Mouse (Mus musculus) olfactory bulb, adult 2 months (tissue): ENCODE results near the gene Zfp811. TPM values are rescaled to one million over a fixed set of nuclear protein-coding genes. Genes with fewer than 3 reads are reported as not detected.
A peak's percentile ranks its signal among the peaks of the same experiment; 100 is the strongest.
"Not testable (repeated sequence)": the region's sequence is repeated elsewhere in the genome, so short reads cannot be mapped to it uniquely, and the experiment has no call there.

ENCODE experiments used
- H3K27ac ChIP-seq: fragments of 200-500 bp; 2 replicates; pipeline ENCODE4 v1.5.1; 2012; ENCODE audit warnings: low read depth, low read length; ENCODE audit not compliant: insufficient read depth
- H3K4me1 ChIP-seq: fragments of 200-500 bp; 2 replicates; pipeline ENCODE4 v1.6.1; 2012; ENCODE audit warnings: low read length; ENCODE audit not compliant: control insufficient read depth, insufficient read depth
- H3K4me3 ChIP-seq: fragments of 200-500 bp; 2 replicates; pipeline ENCODE4 v1.5.1; 2012; ENCODE audit warnings: mild to moderate bottlenecking, low read depth, low read length, moderate library complexity; ENCODE audit not compliant: insufficient read depth
- CTCF ChIP-seq: fragments of 200-500 bp; IDR thresholded peaks from 2 replicates; pipeline ENCODE4 v1.5.1; 2012; ENCODE audit warnings: low read depth, mild to moderate bottlenecking, low read length, moderate library complexity; ENCODE audit not compliant: insufficient read depth
- POLR2A ChIP-seq: fragments of 200-500 bp; IDR thresholded peaks from 2 replicates; pipeline ENCODE4 v1.6.1; 2012; ENCODE audit warnings: mild to moderate bottlenecking, low read depth, low read length, moderate library complexity; ENCODE audit not compliant: insufficient read depth
- WGBS: fragments of 180-500 bp; shearing (Covaris S2); methylation state at CpG from one replicate; pipeline ENCODE4 v1.1.7; 2018; 5-methylcytosine and 5-hydroxymethylcytosine counted together
- polyA plus RNA-seq: library from polyadenylated mRNA; stranded (reverse); fragments of >200 nt; gene quantifications from 2 replicates; pipeline ENCODE4 v1.2.4, GENCODE M21; 2012; ENCODE audit warnings: low replicate concordance; ENCODE audit not compliant: missing spikeins, insufficient read depth, insufficient read length

The Zfp811 gene
- polyA plus RNA-seq, result not detected in 2 replicates

DNA sequence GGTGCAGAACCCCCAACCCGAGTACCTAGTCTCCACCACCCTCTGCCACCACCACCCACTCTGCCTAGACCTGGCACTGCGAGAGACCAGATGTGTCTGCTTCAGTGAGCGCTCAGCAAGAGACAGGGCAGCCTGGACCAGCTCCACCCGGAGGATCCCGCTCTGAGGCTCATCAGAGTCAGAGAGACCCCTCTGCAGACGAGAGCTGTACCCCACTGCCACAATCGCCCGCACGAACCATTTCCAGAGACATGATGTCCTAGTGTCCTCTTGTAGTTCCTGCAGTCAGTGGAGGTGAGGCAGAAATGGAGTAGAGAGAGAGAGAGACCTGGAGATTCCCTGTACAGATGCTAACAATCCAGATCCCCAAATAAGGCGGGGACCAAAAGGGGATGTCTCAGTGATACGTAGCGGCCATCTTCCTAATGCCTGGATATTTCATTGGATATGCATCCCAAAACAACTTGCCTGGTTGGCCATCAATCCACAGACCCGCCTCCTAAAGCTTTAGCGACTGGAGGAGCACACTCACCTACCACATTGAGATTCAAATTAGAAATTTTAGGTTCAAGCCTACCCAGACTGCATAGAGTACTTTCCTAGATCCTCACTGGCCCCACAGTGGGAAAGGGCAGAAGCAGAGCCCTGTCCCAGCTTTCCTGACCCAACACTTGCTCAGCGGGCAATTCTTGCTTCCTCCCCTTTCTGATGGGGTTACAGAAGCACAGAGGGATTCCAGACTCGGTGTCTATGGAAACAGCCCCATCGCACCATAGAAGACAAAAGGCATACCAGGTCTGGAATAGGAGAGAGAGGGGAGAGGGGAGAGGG is at the start of gene Zfp811:
Gene Zfp811, minus strand, starts transcription at position 388 of the 831 bp plus-strand sequence.
- Histone ChIP-seq H3K4me3 (peak within 1 kb of the TSS; percentile 73), H3K4me1 (0 out of 2 replicates have a peak, but pooled peaks cover 2% of the 10 kb centered on the region), H3K27ac (peak within 1 kb of the TSS; percentile 49; the same call in 1 of the 2 replicates)
- TF ChIP-seq CTCF (no peak), POLR2A (0 out of 2 replicates have a peak, but pooled peaks have one; percentile 28)
- 2% methylated on average over 17 of the region's 17 CpGs for WGBS

DNA sequence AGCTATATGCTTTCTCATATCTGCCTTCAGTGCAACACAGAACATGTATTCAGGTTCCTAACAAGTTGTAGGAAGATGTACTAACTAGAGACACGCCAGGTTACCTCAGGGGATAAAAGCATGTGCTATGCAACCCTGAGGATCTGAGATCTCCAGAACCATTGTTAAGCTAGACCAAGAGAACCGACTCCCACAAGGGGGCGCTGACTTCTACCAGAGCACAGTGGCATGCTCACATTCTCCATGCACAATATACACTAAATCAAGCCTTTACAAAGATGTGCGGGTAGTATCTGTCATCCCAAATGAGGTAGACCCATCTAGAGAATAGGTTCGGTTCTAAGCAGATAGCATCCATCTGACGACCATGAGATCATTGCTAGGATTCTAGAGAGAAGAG is 47.0 kb upstream of the Zfp811 start:
- not testable (repeated sequence) for H3K4me1 ChIP-seq, H3K4me3 ChIP-seq, H3K27ac ChIP-seq
- 77% methylated on average over 4 of the region's 6 CpGs for WGBS

DNA sequence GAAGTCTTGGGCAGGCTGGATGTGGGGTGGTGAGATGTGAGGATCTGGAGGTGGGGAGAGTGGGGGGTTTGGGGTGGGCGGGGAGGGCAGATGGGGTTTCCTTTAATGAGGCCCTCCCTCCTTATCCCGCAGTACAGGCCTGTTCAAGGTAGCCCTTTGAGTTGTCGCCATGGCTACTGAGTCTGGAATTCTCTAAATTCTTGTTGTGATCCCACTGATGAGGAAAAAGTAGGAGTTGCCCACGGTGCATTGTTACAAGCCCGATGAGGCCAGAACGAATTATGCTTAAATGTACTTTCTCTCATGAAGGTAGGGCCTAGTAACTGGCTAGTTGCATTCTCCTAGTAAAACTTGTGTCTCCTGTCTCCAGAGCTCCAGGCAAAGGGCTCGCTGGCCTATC is 41.9 kb upstream of the Zfp811 start:
- TF ChIP-seq CTCF (no peak), POLR2A (no peak)
- Histone ChIP-seq H3K4me1 (no peaks in the 10 kb centered on the region), H3K4me3 (no peak overlapping the region), H3K27ac (no peak overlapping the region)
- WGBS, result 25% methylated on average over 7 of the region's 7 CpGs

DNA sequence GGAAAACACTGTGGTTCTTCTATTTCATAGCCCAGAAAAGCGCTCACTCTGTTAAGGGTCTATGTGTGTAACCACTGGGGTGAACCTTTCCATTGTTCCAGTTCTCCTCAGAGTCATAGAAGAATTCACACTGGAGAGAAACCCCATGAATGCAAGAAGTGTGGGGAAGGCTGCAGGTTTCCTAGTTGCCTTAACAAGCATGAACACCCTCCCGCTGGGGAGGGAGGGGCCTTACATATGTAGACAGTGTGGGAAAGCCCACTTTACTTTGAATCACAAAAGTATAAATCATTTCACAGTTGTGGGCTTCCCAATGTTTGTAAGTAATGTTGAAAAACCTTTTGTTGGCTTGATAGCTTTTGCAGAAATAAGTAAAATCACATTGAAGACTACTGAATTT is 31.7 kb upstream of the Zfp811 start:
- H3K4me1 ChIP-seq, result peaks cover 3% of the 10 kb centered on the region; the same call in 1 of the 2 replicates
- 46% methylated on average over 2 of the region's 2 CpGs for WGBS
- no peak overlapping the region for H3K27ac ChIP-seq
- no peak overlapping the region for H3K4me3 ChIP-seq
- no peak for TF ChIP-seq POLR2A
- TF ChIP-seq CTCF, result no peak

DNA sequence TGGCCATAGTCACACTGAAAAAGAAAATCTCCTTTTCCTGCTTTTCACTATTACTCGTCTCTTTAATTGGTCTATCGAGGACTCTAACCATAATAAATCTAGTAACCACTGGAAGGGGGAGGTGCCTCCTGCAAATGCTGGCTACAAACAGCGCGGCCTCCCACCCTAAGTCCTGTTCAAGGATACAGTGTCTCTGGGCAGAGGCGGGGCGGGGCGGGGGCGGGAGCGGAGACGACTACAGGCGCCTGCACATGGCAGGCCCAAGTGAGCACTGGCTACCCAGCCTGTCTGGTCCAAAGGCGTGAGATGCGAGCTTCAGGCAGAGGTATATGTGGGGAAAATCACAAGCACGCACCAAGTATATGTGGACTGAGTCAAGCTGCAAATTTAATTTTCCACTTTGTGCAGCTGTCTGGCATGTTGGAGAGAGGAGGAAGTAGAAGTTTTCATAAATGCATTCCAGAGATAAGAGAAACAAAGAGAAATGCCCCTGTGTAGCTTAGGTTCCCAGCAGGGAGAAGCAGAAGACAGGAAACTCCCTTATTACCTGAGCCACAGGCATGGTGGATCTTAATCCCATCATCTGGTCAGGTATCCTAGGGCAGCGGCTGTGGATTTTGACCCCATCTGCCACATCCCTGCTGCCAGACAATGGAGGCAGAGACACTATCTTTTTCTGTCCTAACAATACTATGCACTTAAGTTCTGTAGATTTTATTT is 29.5 kb upstream of the Zfp811 start:
- 40% methylated on average over 15 of the region's 15 CpGs for WGBS
- Histone ChIP-seq H3K4me1 (peaks cover 3% of the 10 kb centered on the region; the same call in 1 of the 2 replicates), H3K27ac (no peak overlapping the region), H3K4me3 (no peak overlapping the region)
- TF ChIP-seq POLR2A, result no peak
- no peak for TF ChIP-seq CTCF

DNA sequence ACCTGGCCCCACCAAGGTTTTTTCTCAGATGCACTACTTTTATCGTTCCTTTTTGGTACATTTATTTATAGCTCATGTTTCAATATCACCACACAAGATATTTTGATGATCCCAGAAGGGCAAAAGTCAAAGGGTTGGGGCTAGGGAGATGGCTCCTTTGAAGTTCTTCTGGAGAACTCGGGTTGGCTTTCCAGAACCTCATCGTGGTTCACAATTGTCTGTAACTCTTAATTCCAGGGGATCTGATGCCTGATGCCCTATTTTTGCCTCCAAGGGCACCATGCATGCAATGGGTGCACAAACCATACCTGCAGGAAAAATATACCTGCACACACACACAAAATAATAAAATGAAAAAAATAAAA is 20.7 kb upstream of the Zfp811 start:
- TF ChIP-seq CTCF, result no peak
- no peak for TF ChIP-seq POLR2A
- no peak overlapping the region for H3K27ac ChIP-seq
- no peak overlapping the region; the same call in 1 of the 2 replicates for H3K4me3 ChIP-seq
- H3K4me1 ChIP-seq, result no peaks in the 10 kb centered on the region
- 34% methylated on average over 3 of the region's 3 CpGs for WGBS

DNA sequence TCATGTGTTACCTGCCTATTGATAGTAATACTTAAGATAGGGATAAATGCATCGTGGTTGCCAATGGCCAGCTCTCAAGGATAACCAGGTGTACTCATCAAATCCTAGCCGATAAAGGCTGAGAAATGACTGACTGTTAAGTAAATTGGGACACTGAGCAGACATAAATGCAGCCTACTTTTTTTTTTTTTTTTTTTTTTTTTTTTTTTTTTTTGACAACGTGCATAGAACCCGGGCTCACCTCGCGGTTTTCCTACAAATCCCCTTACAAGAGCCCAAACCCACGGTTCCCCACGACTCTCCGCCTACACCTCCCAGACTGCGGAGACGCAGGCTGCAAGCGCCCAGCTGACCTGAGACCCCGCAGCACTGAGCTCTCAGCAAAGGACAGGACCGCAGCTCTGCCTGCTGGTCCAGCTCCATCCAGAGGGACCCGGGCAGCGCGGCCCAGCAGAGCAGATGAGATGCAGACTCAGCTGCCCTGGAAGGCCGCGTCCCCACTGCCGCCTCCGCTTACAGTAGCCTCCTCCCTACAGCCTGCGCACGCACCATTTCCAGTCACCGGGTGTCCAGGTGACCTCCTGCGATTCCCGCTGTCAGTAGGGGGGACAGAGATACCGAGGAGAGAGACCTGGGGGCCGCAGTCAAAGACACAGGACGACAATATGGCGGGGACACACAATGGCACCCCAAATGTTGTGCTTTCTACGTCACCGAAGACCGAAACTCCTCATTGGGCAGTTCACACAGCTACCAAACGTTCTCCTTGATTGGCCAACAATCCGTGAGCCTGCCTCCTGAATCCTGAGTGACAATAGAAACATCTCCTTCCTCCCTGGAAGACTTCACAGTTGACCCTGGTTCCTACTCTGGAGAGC is 20.0 kb upstream of the Zfp811 start, which contains the start of gene Zfp799:
Gene Zfp799, minus strand, starts transcription at position 722 of the 878 bp plus-strand sequence.
- Histone ChIP-seq H3K4me3 (peak within 1 kb of the TSS; percentile 63), H3K27ac (peak within 1 kb of the TSS; percentile 89), H3K4me1 (no peaks in the 10 kb centered on the region)
- WGBS, result 1% methylated on average over 35 of the region's 35 CpGs
- peak; percentile 43; the same call in 1 of the 2 replicates for TF ChIP-seq POLR2A
- no peak for TF ChIP-seq CTCF

DNA sequence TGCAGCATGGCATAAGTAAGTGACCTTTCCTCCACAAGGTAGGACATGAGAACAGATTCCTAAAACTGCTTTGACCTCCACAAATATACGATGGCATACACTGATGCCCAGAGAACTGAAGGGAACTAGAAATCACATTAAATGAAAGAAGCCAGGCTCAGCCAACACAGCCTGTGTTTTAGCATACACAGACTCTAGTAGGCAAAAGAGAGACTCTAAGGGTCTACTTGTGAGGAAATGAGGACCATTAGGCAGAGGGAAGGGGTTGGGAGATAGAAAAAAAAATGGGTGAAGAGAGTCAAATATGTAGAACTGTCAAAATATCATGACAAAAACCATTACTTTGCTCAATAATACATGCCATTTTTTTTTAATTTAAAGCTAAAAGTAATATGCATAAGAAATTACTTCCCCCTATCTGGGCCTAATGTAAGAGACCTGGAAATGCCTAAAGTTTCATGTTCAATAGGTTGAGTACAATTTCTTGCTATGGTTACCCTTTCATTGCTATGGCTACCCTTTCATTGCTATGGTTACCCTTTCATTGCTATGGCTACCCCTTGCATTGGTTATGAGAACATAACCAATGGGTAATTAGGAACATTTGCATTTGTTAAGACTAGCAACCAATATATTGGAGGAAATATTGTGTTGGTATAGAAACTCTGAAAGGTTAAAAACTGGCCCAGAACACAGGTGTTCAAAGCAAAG is 6.5 kb upstream of the Zfp811 start:
- no peak for TF ChIP-seq CTCF
- no peak for TF ChIP-seq POLR2A
- H3K4me1 ChIP-seq, result no peaks in the 10 kb centered on the region
- H3K27ac ChIP-seq, result no peak overlapping the region
- 29% methylated on average over 1 of the region's 1 CpGs for WGBS
- no peak overlapping the region for H3K4me3 ChIP-seq
